Mouse (Mus musculus) thymus, postnatal 4 days (tissue): ENCODE results near the gene Cnr1.

Source experiments
- DNase-seq: peaks from one replicate; pipeline ENCODE4 v3.0.0; 2021

The Cnr1 gene

DNA sequence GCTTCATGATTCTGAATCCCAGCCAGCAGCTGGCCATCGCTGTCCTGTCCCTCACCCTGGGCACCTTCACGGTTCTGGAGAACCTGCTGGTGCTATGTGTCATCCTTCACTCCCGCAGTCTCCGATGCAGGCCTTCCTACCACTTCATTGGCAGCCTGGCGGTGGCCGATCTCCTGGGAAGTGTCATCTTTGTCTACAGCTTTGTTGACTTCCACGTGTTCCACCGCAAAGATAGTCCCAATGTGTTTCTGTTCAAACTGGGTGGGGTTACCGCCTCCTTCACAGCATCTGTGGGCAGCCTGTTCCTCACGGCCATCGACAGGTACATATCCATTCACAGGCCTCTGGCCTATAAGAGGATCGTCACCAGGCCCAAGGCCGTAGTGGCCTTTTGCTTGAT, 19.5 kb downstream of the Cnr1 start:
- no peak for DNase-seq

DNA sequence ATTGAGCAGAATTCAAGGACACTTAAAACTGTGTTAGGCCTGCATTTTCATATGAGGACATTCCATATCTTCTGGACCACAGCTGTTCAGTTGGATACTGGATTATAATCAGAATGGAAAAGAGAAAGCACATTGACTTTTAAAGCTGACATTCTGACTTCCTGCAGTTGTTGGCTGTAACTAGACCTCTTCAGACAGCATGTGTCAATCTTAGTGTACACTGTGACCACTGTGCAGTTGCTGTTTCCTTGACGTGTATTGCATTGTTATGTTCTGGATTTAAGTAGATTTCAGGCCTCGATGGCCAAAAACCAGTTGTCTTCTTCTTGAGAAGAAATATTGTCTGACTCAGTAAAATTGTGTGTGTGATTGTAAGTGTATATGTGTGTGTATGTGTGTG, 21.3 kb downstream of the Cnr1 start:
- DNase-seq: no peak

DNA sequence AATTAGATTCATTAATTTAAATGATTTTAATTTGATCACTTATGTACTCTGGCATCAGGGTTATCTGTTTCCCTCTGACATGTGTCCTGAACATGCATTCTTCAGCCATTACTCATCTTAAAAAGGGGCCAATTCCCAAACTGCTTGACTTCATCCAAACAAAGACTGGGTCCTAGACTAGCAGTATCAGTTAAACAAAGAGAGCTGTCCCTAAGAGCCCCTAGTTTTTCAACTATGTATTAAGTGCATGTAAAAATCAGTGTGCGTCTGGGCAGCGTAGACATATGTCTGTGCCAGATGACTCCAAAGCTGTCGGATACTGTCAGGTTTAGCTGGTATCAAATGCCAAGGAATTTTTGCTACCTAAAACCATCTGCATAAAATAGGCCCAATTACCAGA, 23.2 kb downstream of the Cnr1 start:
- DNase-seq: no peak

DNA sequence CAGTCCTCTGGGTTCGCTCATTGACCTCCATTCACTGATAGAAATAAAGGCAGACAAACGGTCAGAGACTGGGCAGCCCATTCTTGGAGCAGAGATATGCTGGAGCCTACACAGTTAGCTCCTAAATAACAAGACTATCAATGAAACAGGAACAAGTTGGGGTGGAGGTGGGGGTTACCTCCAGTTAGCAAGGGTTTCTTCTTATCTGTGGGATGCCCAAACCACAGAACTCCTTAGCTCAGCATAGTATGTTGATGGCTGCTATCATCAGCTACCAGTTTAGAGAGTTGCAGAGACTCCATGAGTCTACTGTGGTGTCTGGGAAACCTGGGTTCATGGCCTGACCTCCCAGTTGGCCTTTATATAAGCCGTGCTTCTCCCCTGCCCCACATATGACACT, 33.0 kb downstream of the Cnr1 start:
- no peak for DNase-seq

DNA sequence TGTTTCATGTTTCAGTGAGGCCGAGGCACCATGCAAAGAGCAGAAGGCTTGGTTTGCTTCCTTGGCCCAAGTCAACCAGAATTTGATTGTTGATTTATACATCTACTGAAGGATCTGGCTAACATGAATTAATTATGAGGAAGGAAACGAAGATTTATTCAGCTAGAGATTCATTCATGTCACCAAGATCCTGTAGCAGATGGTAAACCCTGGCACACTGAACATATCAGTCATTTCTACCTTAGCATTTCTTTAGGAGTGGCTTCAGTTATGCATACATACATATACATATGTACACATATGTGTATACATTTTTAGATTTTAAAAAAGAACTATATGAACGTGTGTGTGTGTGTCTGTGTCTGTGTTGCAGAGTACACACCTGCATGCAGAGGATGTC, 34.1 kb downstream of the Cnr1 start:
- no peak for DNase-seq

DNA sequence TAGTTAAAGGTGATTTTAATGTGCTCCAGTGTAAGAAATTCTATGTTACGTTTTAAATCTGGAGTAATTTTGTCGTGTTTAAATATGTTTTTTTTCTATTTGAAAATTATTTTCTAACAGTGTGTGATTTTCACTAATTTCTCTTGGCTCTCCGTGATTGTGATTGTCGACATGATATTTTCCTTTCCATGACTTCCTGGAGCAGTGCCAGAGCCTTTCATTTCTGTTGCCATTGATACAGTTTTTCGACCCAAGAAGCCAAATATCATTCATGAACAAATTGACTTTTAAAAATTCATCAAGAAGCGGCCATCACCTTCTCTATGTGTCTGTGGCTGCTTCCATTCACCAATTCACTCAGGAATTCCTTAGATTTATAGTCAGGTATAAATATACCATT, 35.4 kb downstream of the Cnr1 start:
- no peak for DNase-seq

DNA sequence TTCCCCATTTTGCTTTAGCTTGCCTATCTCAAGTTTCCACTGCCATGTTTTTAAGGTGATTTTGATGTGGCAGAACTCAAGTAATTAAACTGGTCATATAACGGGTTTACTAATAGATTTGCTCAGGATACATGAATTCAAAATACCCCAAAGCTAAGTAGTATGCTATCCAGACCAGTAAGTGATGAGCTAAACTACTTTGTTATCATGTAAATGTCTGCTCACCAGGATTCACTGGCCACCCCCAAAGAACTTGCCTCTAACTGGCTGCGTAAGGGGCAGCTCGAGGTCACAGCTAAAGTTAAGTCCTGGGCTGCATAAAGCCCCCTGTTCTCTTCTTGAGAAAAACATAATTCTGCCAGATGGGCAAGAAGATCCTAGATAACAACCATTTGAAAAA, 46.3 kb downstream of the Cnr1 start:
- DNase-seq: no peak

DNA sequence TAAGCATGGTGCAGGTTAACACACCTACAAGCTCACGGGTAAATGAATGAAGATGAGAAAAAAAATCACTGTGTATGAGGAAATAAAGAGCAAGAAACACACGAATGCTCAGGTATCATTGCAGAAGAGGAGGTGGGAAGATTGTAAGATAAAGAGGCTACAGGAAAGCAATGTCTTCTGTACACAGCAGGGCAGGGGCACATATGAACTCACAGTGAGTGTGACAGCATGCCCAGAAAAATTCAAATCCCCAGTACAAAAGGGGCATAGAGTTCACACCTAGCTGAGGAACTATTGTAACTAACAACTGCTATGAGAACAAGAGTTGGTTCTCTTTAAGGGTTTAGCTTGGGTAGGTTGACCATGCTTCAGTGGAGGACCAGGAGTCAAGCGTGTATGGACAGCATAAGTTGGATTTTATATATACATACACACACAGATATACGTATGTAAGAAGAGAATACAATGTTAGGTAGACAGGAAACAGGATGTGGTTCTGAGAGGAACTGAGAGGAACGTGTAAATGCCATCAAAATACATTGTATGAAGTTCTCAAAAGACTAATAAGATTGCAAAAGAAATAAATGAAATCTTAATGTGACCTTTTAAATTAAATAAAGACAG, 64.2 kb downstream of the Cnr1 start:
- no peak for DNase-seq

DNA sequence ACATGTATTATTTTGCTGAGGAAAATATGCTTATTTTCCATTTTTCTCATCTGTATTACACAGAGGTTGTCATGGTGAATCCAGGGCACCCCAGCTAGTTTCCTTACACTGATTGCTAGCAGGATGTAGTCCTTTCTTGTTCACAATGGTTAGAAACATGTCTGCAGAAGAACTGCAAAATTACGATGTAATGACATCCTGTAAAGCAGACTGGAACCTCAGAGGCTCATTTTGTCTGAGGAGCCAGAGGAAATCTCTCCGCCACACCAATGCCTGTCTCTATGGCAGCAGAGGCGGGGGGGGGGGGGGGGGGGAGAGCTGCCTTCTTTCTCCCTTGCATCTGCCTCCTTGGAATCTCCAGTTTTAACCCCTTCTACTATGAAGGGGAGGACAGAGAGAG, 68.3 kb downstream of the Cnr1 start:
- DNase-seq: no peak

DNA sequence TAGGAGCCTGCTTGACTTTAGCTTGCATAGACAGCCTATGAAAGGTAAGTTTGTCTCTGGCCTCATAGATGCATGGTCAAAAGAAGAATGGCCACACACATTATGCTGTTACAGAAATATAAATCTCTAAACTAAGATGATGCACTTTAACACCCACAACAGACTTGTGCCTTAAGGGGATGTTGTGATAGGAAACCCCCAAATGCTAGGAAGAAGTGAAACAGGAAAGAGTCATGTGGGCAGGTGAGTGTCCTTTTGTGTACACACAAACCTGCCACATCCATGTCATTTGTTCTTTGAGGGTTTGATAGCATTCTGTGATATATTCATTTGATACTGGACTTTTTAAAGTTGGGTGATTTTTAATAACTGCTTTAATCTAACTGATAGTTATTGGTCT, 72.0 kb downstream of the Cnr1 start:
- no peak for DNase-seq
